Mouse (Mus musculus): ENCODE results near the gene Fxr1.
"Not testable (repeated sequence)": the region's sequence is repeated elsewhere in the genome, so short reads cannot be mapped to it uniquely, and the experiment has no call there.

The Fxr1 gene

GRCm38 (mm10) chr3:34035706-34036105 is 16.0 kb downstream of the Fxr1 start:
- in situ Hi-C loops (cut with MboI; ENCODE audit: unreplicated experiment in 2 of 2) = loop anchor here (25.0 kb wide), 2 partner anchors 1298 to 1877 kb away; partner anchors contain the start of genes Mrpl47 (in 1 of the 2) and Ndufb5 (in 1 of the 2)

GRCm38 (mm10) chr3:34041990-34042389 is 22.2 kb downstream of the Fxr1 start:
- in situ Hi-C loops (cut with MboI; ENCODE audit: unreplicated experiment in 2 of 2) = loop anchor here (25.0 kb wide), 2 partner anchors 1305 to 1870 kb away; partner anchors contain the start of genes Mrpl47 (in 1 of the 2) and Ndufb5 (in 1 of the 2)

GRCm38 (mm10) chr3:34062352-34062751 is 42.6 kb downstream of the Fxr1 start:
- in situ Hi-C loops (cut with MboI; ENCODE audit: unreplicated experiment in 2 of 2) = no loop called here

- in situ Hi-C loops (cut with MboI; ENCODE audit: unreplicated experiment in 2 of 2) = not testable (repeated sequence)
Measured at GRCm38 (mm10) chr3:34068943-34069342, 49.2 kb downstream of the Fxr1 start.

GRCm38 (mm10) chr3:34072726-34073125 is 53.0 kb downstream of the Fxr1 start:
- in situ Hi-C loops (cut with MboI; ENCODE audit: unreplicated experiment in 2 of 2) = no loop called here

GRCm38 (mm10) chr3:34076058-34076759 is 56.5 kb downstream of the Fxr1 start:
- in situ Hi-C loops (cut with MboI; ENCODE audit: unreplicated experiment in 2 of 2) = loop anchor here (5.0 to 25.0 kb wide), 3 partner anchors 44 to 264 kb away; no protein-coding TSS in a partner anchor

- in situ Hi-C loops (cut with MboI; ENCODE audit: unreplicated experiment in 2 of 2) = loop anchor here in 1 of 2 experiments (25.0 kb wide), 1 partner anchor 269 kb away; no protein-coding TSS in a partner anchor
Measured at GRCm38 (mm10) chr3:34080900-34081662, 61.3 kb downstream of the Fxr1 start, which contains the start of gene Dnajc19. Gene Dnajc19 (minus strand): TSS chr3:34081321.

GRCm38 (mm10) chr3:34081929-34082328 is 62.2 kb downstream of the Fxr1 start:
- in situ Hi-C loops (cut with MboI; ENCODE audit: unreplicated experiment in 2 of 2) = loop anchor here in 1 of 2 experiments (25.0 kb wide), 1 partner anchor 270 kb away; no protein-coding TSS in a partner anchor

- in situ Hi-C loops (cut with MboI; ENCODE audit: unreplicated experiment in 2 of 2) = loop anchor here in 1 of 2 experiments (25.0 kb wide), 1 partner anchor 271 kb away; no protein-coding TSS in a partner anchor
Measured at GRCm38 (mm10) chr3:34083655-34084054, 63.9 kb downstream of the Fxr1 start.

GRCm38 (mm10) chr3:34102891-34103290 is 83.1 kb downstream of the Fxr1 start:
- in situ Hi-C loops (cut with MboI; ENCODE audit: unreplicated experiment in 2 of 2) = no loop called here

GRCm38 (mm10) chr3:34103902-34104672 is 84.3 kb downstream of the Fxr1 start:
- in situ Hi-C loops (cut with MboI; ENCODE audit: unreplicated experiment in 2 of 2) = no loop called here

- in situ Hi-C loops (cut with MboI; ENCODE audit: unreplicated experiment in 2 of 2) = no loop called here
Measured at GRCm38 (mm10) chr3:34106421-34106820, 86.7 kb downstream of the Fxr1 start.

- in situ Hi-C loops (cut with MboI; ENCODE audit: unreplicated experiment in 2 of 2) = no loop called here
Measured at GRCm38 (mm10) chr3:34107631-34108030, 87.9 kb downstream of the Fxr1 start.

GRCm38 (mm10) chr3:34111941-34112685 is 92.4 kb downstream of the Fxr1 start:
- in situ Hi-C loops (cut with MboI; ENCODE audit: unreplicated experiment in 2 of 2) = no loop called here

- in situ Hi-C loops (cut with MboI; ENCODE audit: unreplicated experiment in 2 of 2) = no loop called here
Measured at GRCm38 (mm10) chr3:34115806-34116205, 96.1 kb downstream of the Fxr1 start.

GRCm38 (mm10) chr3:34119869-34120268 is 100.1 kb downstream of the Fxr1 start:
- in situ Hi-C loops (cut with MboI; ENCODE audit: unreplicated experiment in 2 of 2) = no loop called here

Measured in v-Abl transformed pro-B cells (cell line).